Mouse (Mus musculus) natural killer cell, adult 2 months (primary cell): ENCODE measurements around the gene Supt16.

Source experiments
- DNase-seq, 2 experiments: peaks; one replicate each; pipeline ENCODE4 v3.0.0; 2022; ENCODE audit warnings: low spot score in 2 of 2

Gene Supt16

GRCm38 (mm10) chr14:52197156-52197878 is at the start of gene Supt16:
Gene Supt16 (minus strand): TSS chr14:52197416.
- DNase-seq, result peak; percentile 71 to 78

- no peak for DNase-seq
These were observed 48.9 kb upstream of the Supt16 start for GRCm38 (mm10) chr14:52246129-52246528.

GRCm38 (mm10) chr14:52244690-52245042 is 47.5 kb upstream of the Supt16 start:
- no peak for DNase-seq

- peak; percentile 99 to 100 for DNase-seq
These were observed 46.9 kb upstream of the Supt16 start for GRCm38 (mm10) chr14:52244041-52244689.

- no peak for DNase-seq
These were observed 39.0 kb upstream of the Supt16 start for GRCm38 (mm10) chr14:52236216-52236615.

GRCm38 (mm10) chr14:52235165-52235564 is 37.9 kb upstream of the Supt16 start:
- DNase-seq, result no peak

GRCm38 (mm10) chr14:52232249-52232648 is 35.0 kb upstream of the Supt16 start:
- DNase-seq, result no peak

GRCm38 (mm10) chr14:52225972-52226371 is 28.8 kb upstream of the Supt16 start:
- no peak for DNase-seq

- no peak for DNase-seq
These were observed 20.0 kb upstream of the Supt16 start for GRCm38 (mm10) chr14:52217261-52217660.

- DNase-seq, result no peak
These were observed 2.2 kb upstream of the Supt16 start for GRCm38 (mm10) chr14:52199412-52199811.

GRCm38 (mm10) chr14:52198141-52198540 is 925 bp upstream of the Supt16 start:
- DNase-seq, result no peak

GRCm38 (mm10) chr14:52196230-52197155 is 723 bp downstream of the Supt16 start:
- no peak for DNase-seq

GRCm38 (mm10) chr14:52195691-52196090 is 1.5 kb downstream of the Supt16 start:
- peak; percentile 62 to 79 for DNase-seq

GRCm38 (mm10) chr14:52190740-52191359 is 6.4 kb downstream of the Supt16 start:
- DNase-seq, result peak; percentile 17 to 41

GRCm38 (mm10) chr14:52189519-52189918 is 7.7 kb downstream of the Supt16 start:
- DNase-seq, result no peak

- no peak for DNase-seq
These were observed 8.4 kb downstream of the Supt16 start for GRCm38 (mm10) chr14:52188788-52189187.

GRCm38 (mm10) chr14:52166571-52166970 is 30.6 kb downstream of the Supt16 start:
- peak; percentile 37 to 61 for DNase-seq

- no peak for DNase-seq
These were observed 36.3 kb downstream of the Supt16 start for GRCm38 (mm10) chr14:52160911-52161310.

GRCm38 (mm10) chr14:52155008-52155407 is 42.2 kb downstream of the Supt16 start:
- DNase-seq, result no peak

- no peak for DNase-seq
These were observed 44.6 kb downstream of the Supt16 start for GRCm38 (mm10) chr14:52152613-52153012.

GRCm38 (mm10) chr14:52152179-52152578 is 45.0 kb downstream of the Supt16 start:
- DNase-seq, result no peak

- no peak for DNase-seq
These were observed 47.3 kb downstream of the Supt16 start for GRCm38 (mm10) chr14:52149888-52150287.
